Mouse (Mus musculus): Measurements from ENCODE around the gene Gm10974. TPM values are rescaled to one million over a fixed set of nuclear protein-coding genes. Genes with fewer than 3 reads are reported as not detected.
A peak's percentile ranks its signal among the peaks of the same experiment; 100 is the strongest.

The Gm10974 gene
- total RNA-seq, 2 experiments from 2014 or later: not detected

GRCm38 (mm10) chr7:66406971-66407370 is 41.3 kb downstream of the Gm10974 start:
- DNase-seq: no peak

GRCm38 (mm10) chr7:66409433-66409832 is 43.7 kb downstream of the Gm10974 start:
- no peak for DNase-seq

GRCm38 (mm10) chr7:66413093-66413492 is 47.4 kb downstream of the Gm10974 start:
- DNase-seq: no peak

GRCm38 (mm10) chr7:66416829-66417228 is 51.1 kb downstream of the Gm10974 start:
- DNase-seq: no peak

- no peak for DNase-seq
These were observed 53.3 kb downstream of the Gm10974 start for GRCm38 (mm10) chr7:66418981-66419380.

GRCm38 (mm10) chr7:66421903-66422302 is 56.2 kb downstream of the Gm10974 start:
- DNase-seq: no peak

GRCm38 (mm10) chr7:66427053-66427436 is 61.3 kb downstream of the Gm10974 start:
- no peak for DNase-seq

- DNase-seq: no peak
These were observed 61.9 kb downstream of the Gm10974 start, which contains the start of gene Aldh1a3 for GRCm38 (mm10) chr7:66427437-66428161. Gene Aldh1a3 (minus strand): TSS chr7:66427517.

GRCm38 (mm10) chr7:66434453-66434935 is 68.8 kb downstream of the Gm10974 start:
- peak; percentile 65 to 70 for DNase-seq

Small RNA genes lying within 50 kb of the gene (microRNA-seq; reads per million reads assigned to microRNA genes)
- gene Mir7057: 0 reads per million in 2 experiments

Other genes starting within 250 kb of the Gm10974 start
- gene Lrrk1, start 22.4 kb downstream of the Gm10974 start, total RNA-seq (2021): 1 to 10 TPM; 2.3 to 3.4 TPM
- gene Aldh1a3, start 61.6 kb downstream of the Gm10974 start, total RNA-seq (2021): 1 to 10 TPM in 1 of 2 experiments, under 1 TPM in 1; 0.88 to 1.6 TPM

Measured in layer of hippocampus, postnatal 36 days (tissue).